Mouse (Mus musculus): Measurements from ENCODE around the gene Prkaca. TPM values are rescaled to one million over a fixed set of nuclear protein-coding genes. Genes with fewer than 3 reads are reported as not detected.

Gene Prkaca
- 14.5 to 24.5 TPM (median 18.8 TPM) in 3 replicates for total RNA-seq (2017)

GRCm38 (mm10) chr8:83972150-83973120 lies at the start of gene Prkaca:
Prkaca (plus strand) TSS chr8:83972993.
- peak; percentile 99 for ATAC-seq (replicated peaks; ENCODE audit: insufficient number of reproducible peaks, low FRiP score, low TSS enrichment, poor library complexity, severe bottlenecking)

- ATAC-seq (replicated peaks; ENCODE audit: insufficient number of reproducible peaks, low FRiP score, low TSS enrichment, poor library complexity, severe bottlenecking), result no peak
Observed at GRCm38 (mm10) chr8:83924585-83924984, 48.2 kb upstream of the Prkaca start.

GRCm38 (mm10) chr8:83926266-83926665 lies 46.5 kb upstream of the Prkaca start:
- ATAC-seq (replicated peaks; ENCODE audit: insufficient number of reproducible peaks, low FRiP score, low TSS enrichment, poor library complexity, severe bottlenecking), result no peak

- ATAC-seq (replicated peaks; ENCODE audit: insufficient number of reproducible peaks, low FRiP score, low TSS enrichment, poor library complexity, severe bottlenecking), result no peak
Observed at GRCm38 (mm10) chr8:83934222-83934621, 38.6 kb upstream of the Prkaca start.

GRCm38 (mm10) chr8:83934994-83935393 lies 37.8 kb upstream of the Prkaca start:
- no peak for ATAC-seq (replicated peaks; ENCODE audit: insufficient number of reproducible peaks, low FRiP score, low TSS enrichment, poor library complexity, severe bottlenecking)

GRCm38 (mm10) chr8:83935435-83935834 lies 37.4 kb upstream of the Prkaca start:
- no peak for ATAC-seq (replicated peaks; ENCODE audit: insufficient number of reproducible peaks, low FRiP score, low TSS enrichment, poor library complexity, severe bottlenecking)

GRCm38 (mm10) chr8:83937645-83938044 lies 35.1 kb upstream of the Prkaca start:
- no peak for ATAC-seq (replicated peaks; ENCODE audit: insufficient number of reproducible peaks, low FRiP score, low TSS enrichment, poor library complexity, severe bottlenecking)

- 0 out of 2 replicates have a peak, but pooled peaks have one; percentile 32 for ATAC-seq (replicated peaks; ENCODE audit: insufficient number of reproducible peaks, low FRiP score, low TSS enrichment, poor library complexity, severe bottlenecking)
Observed at GRCm38 (mm10) chr8:83938330-83938729, 34.5 kb upstream of the Prkaca start.

GRCm38 (mm10) chr8:83941066-83941677 lies 31.6 kb upstream of the Prkaca start:
- no peak for ATAC-seq (replicated peaks; ENCODE audit: insufficient number of reproducible peaks, low FRiP score, low TSS enrichment, poor library complexity, severe bottlenecking)

GRCm38 (mm10) chr8:83942446-83942845 lies 30.3 kb upstream of the Prkaca start:
- ATAC-seq (replicated peaks; ENCODE audit: insufficient number of reproducible peaks, low FRiP score, low TSS enrichment, poor library complexity, severe bottlenecking), result no peak

- no peak for ATAC-seq (replicated peaks; ENCODE audit: insufficient number of reproducible peaks, low FRiP score, low TSS enrichment, poor library complexity, severe bottlenecking)
Observed at GRCm38 (mm10) chr8:83945540-83945939, 27.3 kb upstream of the Prkaca start.

GRCm38 (mm10) chr8:83954749-83955105 lies 18.1 kb upstream of the Prkaca start:
- no peak; the same call in 1 of the 2 replicates for ATAC-seq (replicated peaks; ENCODE audit: insufficient number of reproducible peaks, low FRiP score, low TSS enrichment, poor library complexity, severe bottlenecking)

- peak; percentile 95 for ATAC-seq (replicated peaks; ENCODE audit: insufficient number of reproducible peaks, low FRiP score, low TSS enrichment, poor library complexity, severe bottlenecking)
Observed at GRCm38 (mm10) chr8:83955106-83955957, 17.5 kb upstream of the Prkaca start, which contains the start of the genes Gm10644 and Asf1b. Gm10644 (minus strand) TSS chr8:83955205. Asf1b (plus strand) TSS chr8:83955507.

GRCm38 (mm10) chr8:83955958-83956218 lies 16.9 kb upstream of the Prkaca start:
- no peak for ATAC-seq (replicated peaks; ENCODE audit: insufficient number of reproducible peaks, low FRiP score, low TSS enrichment, poor library complexity, severe bottlenecking)

- ATAC-seq (replicated peaks; ENCODE audit: insufficient number of reproducible peaks, low FRiP score, low TSS enrichment, poor library complexity, severe bottlenecking), result no peak
Observed at GRCm38 (mm10) chr8:83956789-83957188, 16.0 kb upstream of the Prkaca start.

GRCm38 (mm10) chr8:83964015-83964765 lies 8.6 kb upstream of the Prkaca start:
- no peak for ATAC-seq (replicated peaks; ENCODE audit: insufficient number of reproducible peaks, low FRiP score, low TSS enrichment, poor library complexity, severe bottlenecking)

GRCm38 (mm10) chr8:83967701-83968100 lies 5.1 kb upstream of the Prkaca start:
- no peak for ATAC-seq (replicated peaks; ENCODE audit: insufficient number of reproducible peaks, low FRiP score, low TSS enrichment, poor library complexity, severe bottlenecking)

- ATAC-seq (replicated peaks; ENCODE audit: insufficient number of reproducible peaks, low FRiP score, low TSS enrichment, poor library complexity, severe bottlenecking), result no peak
Observed at GRCm38 (mm10) chr8:83971121-83971520, 1.7 kb upstream of the Prkaca start.
